Mouse (Mus musculus): Measurements from ENCODE around the gene Prl3d1.
"Not testable (repeated sequence)": the region's sequence is repeated elsewhere in the genome, so short reads cannot be mapped to it uniquely, and the experiment has no call there.

The Prl3d1 gene

GRCm38 (mm10) chr13:27093890-27094289 lies at the start of gene Prl3d1:
Gene Prl3d1 (plus strand): TSS chr13:27094190.
- DNase-seq (ENCODE audit: low read depth in 1 of 2, low spot score in 2 of 2): not testable (repeated sequence)

DNA sequence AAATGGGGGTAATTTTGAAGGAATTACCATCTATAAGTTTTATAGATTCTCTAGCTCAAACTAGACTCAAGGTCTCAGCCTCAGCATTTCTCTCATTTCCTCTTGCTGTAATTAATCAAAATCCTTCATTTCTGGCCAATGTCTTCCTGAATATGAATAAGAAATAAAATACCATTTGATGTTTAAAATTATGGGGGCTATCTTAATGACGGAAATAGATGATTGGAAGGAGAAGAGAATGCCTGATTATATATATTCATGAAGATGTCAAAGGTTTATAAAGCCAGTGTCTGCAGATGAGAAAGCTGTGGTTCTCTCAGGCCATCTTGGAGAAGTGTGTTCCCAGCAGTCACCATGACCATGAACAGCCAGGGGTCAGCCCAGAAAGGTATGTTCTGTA lies 36.7 kb upstream of the Prl3d1 start, which contains the start of gene Prl:
Gene Prl (plus strand): TSS at position 301 of the 400 bp plus-strand sequence.
- DNase-seq (ENCODE audit: low read depth in 1 of 2, low spot score in 2 of 2): no peak

GRCm38 (mm10) chr13:27059177-27059576 lies 34.8 kb upstream of the Prl3d1 start:
- no peak for DNase-seq (ENCODE audit: low read depth in 1 of 2, low spot score in 2 of 2)

- not testable (repeated sequence) for DNase-seq (ENCODE audit: low read depth in 1 of 2, low spot score in 2 of 2)
Measured at GRCm38 (mm10) chr13:27121398-27121797, 27.4 kb downstream of the Prl3d1 start, which contains the start of gene Prl3d2. Gene Prl3d2 (plus strand): TSS chr13:27121698.

- no peak for DNase-seq (ENCODE audit: low read depth in 1 of 2, low spot score in 2 of 2)
Measured at GRCm38 (mm10) chr13:27148264-27148663, 54.3 kb downstream of the Prl3d1 start.
